Mouse (Mus musculus) urinary bladder, postnatal 36 days (tissue): ENCODE measurements around the gene Ube3b.

ENCODE experiments used
- DNase-seq, 2 experiments: peaks; one replicate each; pipeline ENCODE4 v3.0.0; 2022; ENCODE audit warnings: low spot score in 2 of 2, mixed read lengths in 1 of 2

The Ube3b gene

DNA sequence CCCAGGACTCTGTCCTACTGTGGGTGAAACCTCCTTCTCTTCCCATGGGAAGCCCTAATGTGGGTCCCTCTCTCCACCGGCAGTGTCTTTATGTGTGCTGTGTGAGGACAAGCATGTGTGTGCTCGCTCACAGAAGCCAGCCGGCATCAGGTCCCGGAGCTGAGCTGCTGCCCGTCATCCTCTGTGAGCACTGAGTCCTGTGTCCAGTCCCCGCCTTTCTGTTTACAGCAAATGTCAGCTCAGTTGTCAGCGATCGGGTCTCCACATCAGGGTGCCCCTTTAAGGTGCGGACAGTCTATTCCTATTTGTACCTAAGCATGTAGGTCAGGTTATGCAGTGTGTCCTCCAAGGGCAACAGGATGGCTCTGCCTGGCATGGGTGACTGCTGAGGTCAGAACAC, 6.8 kb upstream of the Ube3b start:
- no peak for DNase-seq

- no peak for DNase-seq
Observed at GRCm38 (mm10) chr5:114374409-114375213, 5.8 kb upstream of the Ube3b start.

DNA sequence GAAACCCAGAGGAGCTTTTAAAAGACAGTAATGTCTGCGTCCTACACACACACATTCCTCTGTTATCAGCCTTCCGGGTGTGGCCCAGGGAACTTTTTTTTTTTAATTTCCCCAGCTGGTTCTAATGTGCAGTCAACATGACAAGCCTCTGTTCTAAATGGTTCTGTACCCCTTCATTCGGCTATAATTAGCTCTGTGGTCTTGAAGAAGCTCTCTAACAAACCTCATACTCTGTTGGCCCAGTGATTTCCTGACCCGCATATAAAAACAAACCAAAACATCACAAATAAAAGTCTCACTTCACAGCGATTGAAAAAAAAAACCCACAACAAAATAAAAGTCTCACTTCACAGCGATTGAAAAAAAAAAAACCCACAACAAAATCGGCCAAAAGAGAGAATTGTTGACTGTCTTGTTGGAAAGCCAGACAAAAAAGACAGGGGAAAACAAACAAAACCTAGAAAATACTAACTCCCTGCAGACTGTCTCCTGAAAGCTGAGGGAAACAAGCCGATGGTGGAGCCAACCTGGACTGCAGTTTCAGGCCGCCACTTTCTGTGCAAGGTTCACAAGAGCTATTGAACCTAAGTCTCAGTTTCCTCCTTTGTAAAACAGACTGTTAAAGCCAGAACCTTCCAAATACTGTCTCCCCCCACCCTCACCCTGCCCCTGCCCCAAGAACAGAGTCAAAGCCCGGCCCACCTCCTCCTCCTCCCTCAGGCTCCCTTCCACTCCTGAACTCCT, 2.1 kb upstream of the Ube3b start:
- DNase-seq: no peak

- no peak for DNase-seq
Observed at GRCm38 (mm10) chr5:114378936-114379335, 1.5 kb upstream of the Ube3b start.

DNA sequence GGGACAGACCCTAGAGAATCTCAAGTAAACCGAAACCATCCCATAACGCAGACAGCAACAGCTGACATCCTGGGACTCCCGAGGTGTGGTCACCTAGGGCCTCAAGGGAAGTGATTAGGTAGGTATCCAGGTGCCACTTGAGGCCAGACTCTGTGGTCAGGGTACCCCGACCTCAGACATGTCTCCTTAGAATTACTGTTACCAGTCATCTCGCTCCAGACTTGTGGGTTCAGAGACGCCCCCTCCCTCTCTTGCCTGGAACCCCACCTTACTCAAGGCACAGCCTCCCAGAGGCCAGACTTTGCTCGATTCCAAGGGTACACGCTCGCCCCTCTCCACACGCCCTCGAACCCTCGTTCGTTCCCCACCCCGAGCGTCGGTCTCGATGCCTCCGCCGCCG, 644 bp upstream of the Ube3b start:
- no peak for DNase-seq

GRCm38 (mm10) chr5:114381013-114381351, 575 bp downstream of the Ube3b start:
- no peak for DNase-seq

- peak in 1 of 2 experiments; percentile 31 for DNase-seq
Observed at GRCm38 (mm10) chr5:114383184-114383904, 2.9 kb downstream of the Ube3b start.

DNA sequence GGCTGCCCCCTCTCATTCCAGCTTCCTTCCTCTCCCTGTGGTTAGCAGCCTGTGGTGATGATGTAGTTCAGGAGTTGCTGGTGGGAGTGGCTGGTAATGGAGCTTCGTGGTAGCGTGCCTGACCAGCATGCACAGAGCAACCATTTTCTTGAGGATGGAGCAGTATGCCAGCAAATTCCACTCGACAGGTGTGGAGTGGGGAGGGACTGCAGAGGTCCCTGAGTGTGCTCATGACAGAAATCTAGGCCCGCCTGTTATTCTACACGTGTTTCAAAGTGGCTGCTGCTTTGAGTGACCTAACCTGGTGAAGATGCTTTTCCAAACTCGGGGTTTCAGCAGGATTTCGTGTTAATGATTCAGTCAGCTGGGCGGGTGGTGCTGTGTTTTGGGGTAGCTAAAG, 4.0 kb downstream of the Ube3b start:
- no peak for DNase-seq

DNA sequence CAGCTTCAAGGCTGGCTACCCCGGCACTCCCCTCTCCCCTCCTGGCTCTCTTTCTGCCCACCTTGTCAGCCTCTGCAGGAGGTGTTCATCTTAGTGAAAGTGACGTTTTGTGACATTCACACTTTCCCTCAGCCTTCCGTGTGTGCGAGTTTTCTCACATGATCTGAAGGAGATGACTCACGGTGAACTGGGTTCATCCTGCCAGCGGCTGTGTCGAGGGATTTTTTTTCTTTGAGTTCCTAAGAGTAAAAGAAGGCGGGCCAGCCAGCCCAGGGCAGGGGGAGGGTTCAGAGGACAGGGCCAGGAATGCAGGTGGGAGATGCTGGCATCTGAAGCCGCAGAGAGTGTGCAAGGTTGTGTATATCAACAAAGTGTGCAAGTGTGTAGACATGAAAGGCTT, 12.8 kb downstream of the Ube3b start:
- no peak for DNase-seq

DNA sequence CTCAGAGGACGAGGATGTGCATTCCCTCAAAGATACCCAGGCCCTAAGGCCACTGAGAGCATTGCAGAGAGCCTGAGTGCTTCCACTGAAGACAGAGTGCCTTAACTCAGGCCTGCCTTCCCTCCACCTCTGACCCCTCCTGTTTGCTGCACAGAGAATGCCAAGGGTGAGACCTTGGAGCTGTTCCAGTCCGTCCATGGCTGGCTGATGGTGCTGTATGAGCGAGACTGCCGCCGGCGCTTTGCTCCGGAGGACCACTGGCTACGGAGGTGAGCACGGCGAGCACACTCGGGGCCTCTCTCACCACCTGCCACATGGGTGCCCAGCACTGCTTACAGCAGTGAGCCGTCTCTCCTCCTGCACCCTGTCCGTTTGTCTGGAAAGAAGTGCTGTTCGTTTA, 26.2 kb downstream of the Ube3b start:
- no peak for DNase-seq

DNA sequence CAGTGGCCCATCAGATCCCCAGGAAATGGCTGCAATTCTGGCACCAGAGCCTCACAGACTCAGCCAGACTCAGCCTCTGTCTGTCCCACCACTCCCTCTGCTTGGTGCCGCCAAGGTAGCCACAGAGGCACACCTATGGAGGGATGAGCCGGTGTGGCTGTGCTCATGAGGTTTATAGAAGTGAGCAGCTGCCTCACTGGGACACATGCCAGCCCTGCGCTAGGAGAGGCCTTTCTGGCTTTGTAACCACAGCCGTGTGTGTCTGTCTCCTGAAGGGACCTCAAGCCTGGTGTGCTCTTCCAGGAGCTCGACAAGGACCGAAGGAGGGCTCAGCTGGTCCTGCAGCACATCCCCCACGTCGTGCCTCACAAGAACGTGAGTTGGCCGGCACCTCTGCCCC, 26.9 kb downstream of the Ube3b start:
- no peak for DNase-seq

DNA sequence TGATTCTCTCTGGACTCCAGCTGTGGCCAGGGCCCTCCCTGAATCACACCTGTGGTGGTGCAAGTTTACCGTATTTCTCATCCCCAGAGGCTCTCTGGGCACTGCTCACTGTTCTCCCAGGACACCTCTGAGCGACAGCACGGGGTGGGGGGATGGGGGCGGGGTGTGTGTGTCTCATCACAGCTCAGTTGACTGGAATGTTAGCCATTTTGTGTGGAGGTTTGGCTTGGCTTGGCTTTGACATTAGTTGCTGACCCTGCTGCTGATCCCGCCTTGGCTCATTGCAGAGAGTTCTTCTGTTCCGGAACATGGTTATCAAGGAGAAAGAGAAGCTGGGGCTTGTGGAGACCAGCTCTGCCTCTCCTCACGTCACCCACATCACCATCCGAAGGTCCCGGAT, 27.4 kb downstream of the Ube3b start:
- DNase-seq: no peak

- DNase-seq: no peak
Observed at GRCm38 (mm10) chr5:114408846-114409245, 28.4 kb downstream of the Ube3b start.

DNA sequence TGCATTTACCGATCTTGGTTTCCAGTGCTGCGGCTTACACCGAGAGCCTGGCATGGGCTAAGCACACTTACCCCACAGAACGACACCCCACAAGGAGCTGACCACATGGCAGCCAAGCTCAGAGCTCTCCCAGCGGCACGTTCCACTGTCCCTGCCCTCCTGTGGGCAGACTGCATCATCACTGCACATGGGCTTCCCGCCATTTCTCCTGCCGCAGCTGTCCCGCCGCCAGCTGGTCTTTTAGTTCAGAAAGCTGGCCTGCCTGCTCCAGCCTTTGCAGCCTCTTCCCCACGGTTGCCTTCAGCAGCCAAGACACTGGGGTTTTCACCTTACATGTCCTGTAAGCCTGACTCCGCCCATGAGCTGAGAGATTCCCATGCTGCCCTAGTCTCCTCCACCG, 30.0 kb downstream of the Ube3b start:
- DNase-seq: no peak

- DNase-seq: no peak
Observed at GRCm38 (mm10) chr5:114412361-114412998, 32.1 kb downstream of the Ube3b start.

DNA sequence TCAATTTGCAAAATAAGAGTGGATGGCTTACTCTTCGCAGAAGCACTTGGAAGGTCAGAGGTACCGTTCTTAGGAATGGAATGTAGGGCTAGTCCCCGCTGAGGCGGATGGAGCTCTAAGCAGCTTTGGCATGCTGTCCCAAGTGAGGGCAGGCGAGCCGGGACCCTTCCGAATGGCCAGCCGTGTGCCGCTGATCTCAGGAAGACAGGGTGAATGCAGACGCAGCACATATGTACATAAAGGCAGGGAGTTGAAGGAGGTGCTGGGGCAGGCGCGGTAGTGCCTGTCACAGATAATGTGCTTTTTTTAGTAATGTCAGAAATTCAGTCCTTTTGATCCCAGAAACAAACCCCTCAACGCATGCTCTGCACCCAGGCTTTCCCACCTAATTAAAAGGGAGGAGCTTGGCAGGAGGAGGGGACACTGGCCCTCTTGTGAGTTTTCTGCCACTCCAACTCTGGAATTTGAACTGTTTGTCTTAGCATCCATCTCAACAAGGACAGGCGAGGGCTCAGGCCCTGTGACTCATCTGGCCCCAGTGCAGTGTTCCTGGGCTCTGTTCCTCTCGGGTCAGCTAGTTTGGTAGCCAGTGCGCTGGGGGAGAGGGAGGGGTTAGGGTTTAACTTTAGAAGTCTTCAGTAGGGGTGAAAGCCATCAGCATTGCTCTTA, 32.8 kb downstream of the Ube3b start:
- DNase-seq: peak; percentile 13 to 32

- no peak for DNase-seq
Observed at GRCm38 (mm10) chr5:114415606-114416005, 35.2 kb downstream of the Ube3b start.

- DNase-seq: peak in 1 of 2 experiments; percentile 35
Observed at GRCm38 (mm10) chr5:114416855-114417254, 36.4 kb downstream of the Ube3b start.

- DNase-seq: no peak
Observed at GRCm38 (mm10) chr5:114418541-114418940, 38.1 kb downstream of the Ube3b start.

GRCm38 (mm10) chr5:114421561-114422298, 41.3 kb downstream of the Ube3b start:
- no peak for DNase-seq

DNA sequence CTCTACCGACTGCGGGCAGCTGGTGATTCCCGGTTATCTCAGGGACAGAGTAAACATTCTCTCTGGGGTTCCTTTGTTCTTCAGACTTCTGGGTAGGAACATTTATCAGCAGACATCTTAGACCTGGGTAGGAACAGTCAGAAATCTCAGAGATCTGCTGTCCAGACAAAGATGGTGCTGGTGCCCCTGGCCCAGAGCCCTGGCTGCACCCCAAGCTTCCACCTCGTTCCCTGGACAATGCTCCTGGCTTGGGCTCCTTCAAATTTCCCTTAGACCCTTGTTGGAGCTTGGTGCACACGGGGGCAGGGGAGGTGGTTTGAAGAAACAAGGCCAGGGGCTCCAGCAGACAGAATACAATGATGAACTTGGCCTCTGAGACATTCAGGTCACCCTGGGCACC, 42.2 kb downstream of the Ube3b start:
- no peak for DNase-seq
